Mouse (Mus musculus): ENCODE measurements around the gene Ass1.
A peak's percentile ranks its signal among the peaks of the same experiment; 100 is the strongest.

The Ass1 gene

DNA sequence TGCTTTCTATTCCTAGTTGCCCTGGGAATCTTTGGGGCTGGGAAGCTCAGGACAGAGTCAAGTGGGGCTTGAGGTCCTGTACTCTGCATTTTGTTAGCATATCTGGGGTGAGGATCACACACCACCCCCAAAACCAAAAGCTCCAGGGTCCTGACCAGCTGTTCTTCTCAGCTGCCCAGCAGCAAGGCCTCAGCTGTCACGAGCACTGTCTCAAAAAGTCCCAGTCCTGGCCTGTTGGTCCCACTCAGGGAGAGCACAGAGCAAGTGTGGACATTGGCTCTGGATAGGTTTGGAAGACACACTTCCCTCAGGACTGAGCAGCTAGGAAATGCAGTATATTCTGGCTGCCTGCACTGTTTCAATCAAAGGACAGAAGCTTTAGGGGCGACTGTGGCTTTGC is 20.5 kb downstream of the Ass1 start:
- no peak for DNase-seq

DNA sequence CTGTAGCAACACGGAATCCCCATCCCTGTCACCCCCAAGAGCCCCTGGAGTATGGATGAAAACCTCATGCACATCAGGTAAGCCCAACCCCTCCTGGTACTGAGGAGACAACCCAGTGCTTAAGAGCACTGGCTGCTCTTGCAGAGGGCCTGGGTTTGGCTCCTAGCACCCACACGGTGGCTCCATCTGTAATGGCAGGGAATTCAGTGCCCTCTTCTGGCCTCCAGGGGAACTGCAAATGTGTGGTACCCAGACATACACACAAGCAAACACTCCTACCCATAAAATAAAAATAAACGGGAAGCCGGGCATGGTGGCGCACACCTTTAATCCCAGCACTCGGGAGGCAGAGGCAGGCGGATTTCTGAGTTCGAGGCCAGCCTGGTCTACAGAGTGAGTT is 22.3 kb downstream of the Ass1 start:
- no peak for DNase-seq

DNA sequence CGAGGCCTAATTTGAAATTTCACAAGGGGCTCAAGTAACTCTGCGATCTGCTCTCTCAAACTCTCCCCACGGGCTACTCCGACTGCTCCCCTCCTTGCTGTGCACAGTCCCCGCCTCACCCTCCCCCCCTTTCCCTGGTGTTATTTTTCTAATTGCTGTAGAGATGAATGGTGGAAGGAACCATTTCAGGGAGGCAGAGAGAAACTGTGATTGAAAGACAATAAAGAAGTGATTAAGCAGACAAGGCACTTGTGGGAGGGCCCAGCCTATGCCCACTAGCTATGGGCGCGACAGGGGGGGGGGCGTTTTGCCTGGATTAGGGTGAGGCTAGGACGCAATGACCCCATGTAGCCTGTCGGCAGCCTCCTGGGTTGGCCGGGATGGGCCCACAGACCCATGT is 23.2 kb downstream of the Ass1 start:
- no peak for DNase-seq

DNA sequence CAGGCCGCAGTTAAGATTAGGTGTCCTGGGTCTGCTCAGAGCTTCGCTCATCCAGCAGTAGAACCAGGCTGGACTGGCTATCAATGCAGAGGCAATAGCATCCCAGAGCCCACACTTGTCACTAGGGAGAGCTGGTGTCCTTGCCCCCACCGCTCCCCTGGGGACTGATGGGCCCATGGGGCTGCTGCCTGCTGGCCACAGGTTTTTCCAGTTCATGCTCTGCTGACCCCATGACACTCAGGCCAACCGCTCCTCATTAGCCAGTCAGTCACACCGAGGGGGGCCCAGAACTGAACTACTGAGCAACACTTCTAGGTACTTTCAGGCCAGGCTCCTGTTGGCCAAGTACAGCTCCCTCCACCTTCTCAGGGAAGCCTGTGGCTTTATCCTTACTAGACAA is 24.3 kb downstream of the Ass1 start:
- DNase-seq: peak; percentile 37 to 60

DNA sequence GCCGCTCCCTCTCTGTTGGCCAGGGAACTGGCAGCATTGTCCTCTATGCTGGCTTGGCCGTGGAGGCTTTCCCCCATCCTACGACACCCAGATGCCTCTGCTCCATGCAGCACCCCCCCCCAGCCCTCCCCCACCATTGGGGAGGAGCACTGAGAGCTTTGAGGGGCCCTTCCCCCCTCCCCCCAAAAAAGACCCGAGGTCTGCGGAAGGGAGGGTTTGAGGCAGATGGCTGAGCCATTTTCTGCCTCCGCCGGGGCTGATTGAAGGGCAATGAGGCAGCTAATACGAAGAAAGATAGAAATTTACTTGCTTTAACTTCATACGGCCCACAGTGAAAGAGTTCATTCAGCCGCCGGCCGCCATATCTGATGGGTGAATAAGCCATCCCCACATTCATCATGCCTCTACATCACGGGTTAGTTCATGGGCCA is 25.1 kb downstream of the Ass1 start:
- no peak for DNase-seq

DNA sequence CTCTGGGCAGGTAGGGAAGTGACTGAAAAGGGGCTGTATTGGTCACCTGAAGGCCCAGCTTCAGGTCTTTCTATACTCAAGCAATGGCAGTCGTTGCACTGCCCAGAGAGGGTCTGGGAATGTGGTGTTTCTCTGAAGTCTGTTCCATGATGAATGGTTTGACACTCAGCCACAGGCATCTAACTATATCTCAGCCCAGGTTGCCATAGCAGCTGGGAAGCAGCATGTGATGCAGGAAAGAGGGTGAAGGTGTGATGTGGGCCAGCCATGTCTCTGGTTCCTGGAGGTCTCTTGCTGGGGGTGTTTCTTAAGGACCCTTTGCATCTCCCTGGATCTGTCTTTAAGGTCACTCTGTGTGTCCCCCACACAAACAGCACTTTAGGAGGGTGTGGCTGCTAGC is 26.1 kb downstream of the Ass1 start:
- DNase-seq: no peak

DNA sequence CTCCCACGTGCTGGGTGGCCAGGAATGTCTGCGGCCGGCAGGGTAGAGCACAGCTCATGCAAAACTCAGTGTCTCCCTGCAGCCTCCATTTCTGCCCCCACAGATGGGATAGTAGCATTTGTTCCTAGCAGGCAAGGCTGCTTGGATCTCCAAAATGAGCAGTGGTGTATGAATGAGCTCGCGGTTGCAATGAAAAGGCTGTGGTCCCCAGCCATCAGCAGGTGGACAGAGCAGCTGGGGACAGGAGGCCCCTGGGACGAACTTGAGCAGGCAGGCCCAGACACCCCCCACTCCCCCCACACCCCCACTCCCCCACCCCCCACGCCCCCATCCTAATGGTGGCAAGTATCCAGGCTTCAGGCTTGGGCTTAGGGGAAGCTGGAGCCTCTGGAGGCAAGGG is 27.1 kb downstream of the Ass1 start:
- DNase-seq: no peak

DNA sequence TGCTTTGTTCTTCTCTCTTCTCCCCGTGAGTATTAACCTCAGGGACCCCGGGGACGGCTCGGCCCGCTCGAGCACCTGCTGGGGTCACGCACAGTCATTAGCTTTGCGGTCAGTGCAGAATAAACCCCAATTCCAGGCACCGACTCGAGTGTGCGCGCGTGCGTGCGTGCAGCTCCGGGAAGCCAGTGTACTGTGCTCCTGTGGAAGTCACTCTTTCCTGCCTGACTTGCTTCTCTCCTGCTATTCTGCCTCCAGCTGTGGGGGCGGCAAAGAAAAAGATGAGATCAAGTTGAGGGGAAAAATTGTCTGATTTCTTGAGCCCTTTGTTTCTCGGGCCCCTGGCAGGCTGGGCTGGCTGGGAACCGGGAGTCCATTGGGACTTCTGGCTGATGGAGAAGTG is 27.6 kb downstream of the Ass1 start:
- DNase-seq: no peak

DNA sequence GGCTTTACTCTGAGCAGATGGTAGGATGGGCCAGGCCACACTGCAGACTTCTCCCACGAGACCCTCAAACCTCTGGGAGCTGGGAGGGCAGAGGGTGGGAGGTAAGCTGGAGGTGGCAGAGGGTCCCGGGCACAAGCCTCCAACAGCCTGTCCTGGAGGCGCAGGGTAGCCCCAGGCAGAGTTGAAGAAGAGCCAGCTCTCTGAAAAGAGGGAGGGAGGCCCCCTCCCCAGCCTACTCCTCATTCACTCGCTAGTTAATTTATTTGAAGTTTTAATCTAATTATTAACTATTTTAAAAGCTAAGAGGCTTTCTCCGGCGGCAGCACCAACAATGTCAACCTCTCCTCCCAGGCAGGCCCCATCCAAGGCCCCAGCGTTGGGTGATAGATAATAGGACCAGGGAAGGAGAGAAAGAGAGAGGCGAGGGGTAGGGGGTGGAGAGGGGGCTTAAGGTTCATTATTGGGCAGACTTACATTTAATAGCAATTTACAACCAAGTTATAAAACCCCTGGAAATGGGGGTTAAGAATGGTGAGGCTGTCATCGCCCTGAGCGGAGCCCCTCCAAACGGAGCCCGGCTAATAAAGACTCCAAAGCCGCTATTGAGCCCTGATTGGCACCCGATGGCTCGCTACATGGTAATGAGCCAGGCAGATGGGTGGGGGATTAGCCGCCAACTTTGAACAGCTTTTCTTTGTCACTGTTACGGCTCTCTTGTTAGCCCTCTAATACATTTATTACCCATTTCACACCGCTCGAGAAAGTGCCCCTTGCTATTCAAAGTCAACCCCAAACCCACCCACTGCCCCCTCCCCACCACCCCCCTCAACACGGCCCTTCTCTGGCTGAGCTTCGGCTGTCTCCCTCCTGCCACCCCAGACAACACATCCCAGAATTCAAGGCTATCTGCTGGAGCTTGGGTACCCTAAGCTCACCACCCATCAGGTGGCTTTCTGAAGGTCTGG is 29.6 kb downstream of the Ass1 start:
- peak in 1 of 2 experiments; percentile 42 for DNase-seq

DNA sequence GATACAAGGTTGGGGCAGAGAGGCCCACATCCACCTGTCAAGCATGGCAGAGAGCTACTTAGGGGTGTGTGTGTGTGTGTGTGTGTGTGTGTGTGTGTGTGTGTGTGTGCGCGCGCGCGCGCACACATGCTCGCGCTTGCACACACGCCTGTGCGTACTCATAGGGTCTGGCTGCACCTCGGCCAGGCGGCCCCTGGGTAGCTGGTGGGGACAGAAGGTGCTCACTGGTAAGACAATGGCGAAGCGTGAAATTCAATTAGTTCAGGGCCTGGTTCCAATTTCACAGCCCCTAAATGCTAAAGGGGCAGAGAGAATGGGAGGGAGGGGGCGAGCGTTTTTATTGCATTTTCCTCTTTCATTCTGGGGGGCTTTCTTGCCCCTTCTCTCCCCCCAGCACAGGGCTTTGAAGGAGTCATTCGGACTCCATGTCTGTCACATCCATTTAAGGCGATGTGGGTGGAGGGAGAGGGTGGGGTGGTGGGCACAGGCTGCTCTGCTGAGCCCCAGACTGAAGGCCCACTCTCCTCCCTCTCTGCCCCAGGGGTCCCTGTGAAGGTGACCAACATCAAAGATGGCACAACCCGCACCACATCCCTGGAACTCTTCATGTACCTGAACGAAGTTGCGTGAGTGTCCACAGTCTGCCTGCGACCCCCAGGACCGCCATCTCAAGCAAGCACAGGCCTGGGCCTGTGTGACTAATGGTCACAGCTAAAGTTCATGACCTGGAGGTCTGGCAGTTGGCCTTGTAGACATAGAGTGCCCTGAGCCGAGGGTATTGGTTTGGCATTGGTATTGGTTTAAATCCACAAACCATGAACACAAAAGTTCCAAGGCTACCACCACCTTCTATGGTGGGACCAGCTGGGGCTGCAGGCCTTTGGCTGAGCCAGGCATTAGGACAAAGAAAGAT is 30.5 kb downstream of the Ass1 start:
- DNase-seq: no peak

DNA sequence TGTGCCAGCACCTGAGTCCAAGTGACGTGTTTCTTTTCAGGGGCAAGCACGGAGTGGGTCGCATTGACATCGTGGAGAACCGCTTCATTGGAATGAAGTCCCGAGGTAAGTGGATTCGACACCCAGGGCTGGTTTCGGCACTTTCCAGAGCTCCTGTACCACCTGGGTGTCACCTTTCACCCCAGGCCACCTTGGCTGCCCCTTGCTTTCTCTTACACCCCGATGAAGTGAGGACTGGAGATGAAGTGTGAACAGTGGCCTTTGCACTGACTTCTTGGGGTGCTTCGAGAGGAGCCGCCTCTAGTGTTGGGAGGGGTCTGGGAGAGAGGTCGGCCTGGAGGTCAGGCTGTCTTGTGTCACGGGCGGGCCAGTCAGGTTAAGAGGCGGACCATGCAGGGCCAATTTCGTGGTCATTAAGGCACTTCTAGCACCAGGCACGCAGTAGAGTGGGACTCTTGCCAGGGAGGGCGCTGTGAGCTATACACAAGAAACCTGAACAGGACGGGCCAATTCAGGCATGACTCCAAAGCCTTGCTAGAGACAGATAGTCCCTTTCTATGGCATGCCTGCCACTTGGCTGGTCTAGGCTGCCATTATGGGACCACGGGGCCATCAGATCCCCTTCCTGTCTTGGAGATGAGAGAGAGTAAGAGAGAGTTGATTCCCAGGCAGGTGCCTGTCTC is 31.6 kb downstream of the Ass1 start:
- peak; percentile 70 to 73 for DNase-seq

DNA sequence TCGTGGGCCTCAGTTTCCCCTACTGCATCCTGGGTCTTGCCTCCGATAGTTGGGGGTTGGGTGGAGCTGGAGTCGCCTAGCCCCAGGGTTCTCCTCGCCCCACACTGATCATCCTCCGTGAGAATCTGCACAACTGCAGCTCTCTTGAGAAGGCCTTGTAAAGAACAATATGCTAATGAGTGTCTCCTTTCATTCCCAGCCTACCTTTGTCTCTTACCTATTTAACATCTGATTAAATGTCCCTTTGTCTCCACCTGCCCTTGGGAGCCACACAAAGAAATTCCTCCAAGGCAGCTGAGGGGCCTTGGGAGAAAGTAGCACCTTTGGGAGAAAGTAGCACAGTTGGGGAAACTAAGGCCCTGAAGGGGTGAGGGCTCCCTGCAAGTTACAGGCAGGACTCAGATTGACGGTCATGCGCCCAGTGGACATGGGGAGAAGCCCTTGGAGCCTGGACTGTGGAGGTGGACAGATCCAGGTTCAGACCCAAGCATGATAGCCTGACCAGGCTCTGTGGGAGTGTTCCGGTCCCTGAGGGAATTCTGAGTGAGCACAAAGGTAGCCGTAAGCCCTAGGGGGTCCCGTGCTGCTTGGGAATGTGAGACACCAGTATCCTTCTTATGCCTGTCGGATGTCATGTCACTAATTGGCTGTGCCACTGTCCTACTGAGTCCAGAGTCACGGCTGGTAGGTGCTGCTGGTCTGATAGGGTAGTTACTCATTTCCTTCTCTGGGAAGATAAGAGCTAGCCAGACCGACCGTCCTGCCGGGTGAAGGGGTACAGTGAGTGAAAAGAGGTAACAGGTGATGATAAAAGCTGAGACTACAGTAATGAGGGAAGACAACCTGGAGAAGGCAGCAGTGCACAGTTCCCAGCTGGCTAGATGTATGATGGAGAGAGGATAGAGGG is 32.9 kb downstream of the Ass1 start:
- DNase-seq: no peak

DNA sequence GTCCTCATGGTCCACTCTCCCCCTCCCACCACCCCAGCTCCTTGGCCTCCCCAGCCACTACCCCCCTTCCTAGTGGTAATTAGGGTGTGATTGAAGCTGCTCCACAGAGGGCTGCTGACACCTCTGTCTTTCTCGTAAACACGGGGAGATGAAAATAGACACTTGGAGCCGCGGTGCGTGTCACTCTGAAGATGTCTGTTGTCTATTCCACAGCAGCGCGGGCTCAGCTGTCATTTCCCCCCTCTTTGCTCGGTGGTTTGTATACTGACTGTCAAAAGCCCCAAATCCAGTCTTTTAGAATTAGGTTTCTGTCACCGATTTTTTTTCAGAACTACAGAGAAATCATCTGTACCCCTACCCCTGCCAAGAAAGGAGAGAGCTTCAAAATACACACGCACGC is 35.5 kb downstream of the Ass1 start:
- no peak for DNase-seq

DNA sequence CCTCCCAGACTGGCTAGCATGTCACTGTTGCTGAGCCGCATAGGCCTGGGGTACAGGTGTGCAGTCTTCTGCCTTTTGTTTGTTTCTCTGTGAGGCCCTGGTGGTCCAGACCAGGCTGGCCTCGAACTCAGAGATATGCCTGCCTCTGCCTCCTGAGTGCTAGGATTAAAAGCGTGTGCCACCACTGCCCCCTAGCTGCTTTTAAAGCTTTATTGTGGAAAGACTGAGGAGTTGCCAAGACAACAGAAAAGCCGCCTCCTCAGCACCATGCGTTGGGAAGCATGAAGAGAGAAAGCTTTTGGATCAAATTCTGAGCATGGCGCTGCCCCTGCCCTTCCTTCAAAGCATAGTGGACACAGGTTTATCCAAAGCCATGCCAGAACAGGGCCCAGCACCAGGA is 38.8 kb downstream of the Ass1 start:
- DNase-seq: no peak

DNA sequence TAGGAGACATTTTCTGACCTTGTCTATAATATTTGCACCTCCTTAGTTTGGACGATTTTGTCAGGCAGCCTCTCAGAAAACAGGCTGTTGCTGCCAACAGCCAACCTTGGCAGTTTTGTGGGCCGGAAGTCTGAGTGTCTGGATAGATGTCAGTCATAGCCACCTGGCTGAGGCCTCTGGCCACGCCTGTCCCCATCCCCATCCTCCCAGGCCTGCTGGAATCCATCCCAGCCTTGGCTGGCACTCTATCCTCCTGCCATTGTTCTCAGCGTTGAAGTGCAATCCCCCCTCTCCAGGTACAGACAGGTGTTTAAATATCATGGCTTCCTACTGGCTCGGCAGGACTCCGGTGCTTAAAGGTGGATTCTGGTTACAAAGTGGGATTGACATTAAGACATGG is 41.3 kb downstream of the Ass1 start:
- peak in 1 of 2 experiments; percentile 10 for DNase-seq

DNA sequence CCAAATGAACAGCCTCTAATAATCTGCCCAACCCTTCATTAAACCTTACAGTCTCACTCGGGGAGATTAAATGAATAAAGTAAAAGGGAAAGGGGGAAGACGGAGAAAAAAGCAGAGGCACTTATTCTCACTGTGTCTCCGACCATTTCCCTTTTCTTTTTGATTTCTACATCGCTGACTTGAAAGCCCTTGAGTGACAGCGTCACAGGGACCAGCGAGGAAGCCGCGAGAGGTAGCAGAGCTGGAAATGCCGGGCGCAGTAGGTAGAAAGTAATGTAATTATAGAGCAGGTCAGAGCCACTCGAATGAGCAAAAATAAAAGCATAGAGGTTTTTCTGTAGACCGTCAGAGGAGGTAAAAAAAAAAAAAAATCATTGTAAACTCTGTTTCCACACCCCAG is 46.5 kb downstream of the Ass1 start:
- DNase-seq: no peak

DNA sequence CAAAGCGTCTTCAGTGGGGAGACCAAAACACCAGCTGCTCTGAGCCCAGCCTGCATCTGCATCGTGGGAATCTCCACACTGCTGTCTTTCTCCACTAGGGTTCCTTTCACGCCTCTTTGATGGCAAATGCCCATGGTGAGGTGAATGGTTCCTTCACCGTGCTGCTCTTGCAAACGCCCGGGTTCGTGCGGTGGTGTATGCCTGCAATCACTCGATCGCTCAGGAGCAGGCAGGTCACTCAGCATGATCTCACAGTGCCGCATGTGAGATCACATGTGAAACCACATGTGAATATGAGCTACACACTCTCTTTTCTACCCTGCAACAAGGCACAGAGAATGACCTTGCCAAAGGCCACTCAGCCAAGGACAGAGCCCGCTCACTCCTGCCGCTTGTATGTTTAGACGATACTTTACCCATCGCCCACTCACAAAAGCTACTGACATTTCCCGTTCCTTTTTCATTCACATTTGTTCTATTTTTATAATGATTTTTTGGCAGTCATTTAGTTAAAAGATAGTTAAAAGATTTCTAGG is 51.9 kb downstream of the Ass1 start:
- DNase-seq: peak in 1 of 2 experiments; percentile 35

DNA sequence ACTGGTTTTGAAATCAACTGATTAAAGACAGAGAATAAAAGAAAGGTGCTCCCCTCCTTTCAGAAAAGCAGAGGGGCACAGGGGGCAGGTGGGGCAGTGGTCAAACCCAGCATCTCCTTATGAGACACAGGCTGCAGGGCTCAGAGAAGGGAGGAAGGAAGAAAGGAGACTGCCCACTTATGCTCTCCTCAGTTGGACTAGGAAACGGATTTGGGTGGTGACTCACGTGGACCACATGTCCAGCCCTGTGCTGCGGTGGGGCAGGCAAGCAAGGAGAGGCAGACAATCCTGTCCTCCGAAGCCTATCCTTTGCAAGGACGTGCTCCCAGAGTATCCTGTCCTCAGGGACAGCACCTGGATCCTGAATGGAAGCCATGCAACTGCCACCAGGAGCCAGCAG is 54.6 kb downstream of the Ass1 start:
- DNase-seq: no peak

DNA sequence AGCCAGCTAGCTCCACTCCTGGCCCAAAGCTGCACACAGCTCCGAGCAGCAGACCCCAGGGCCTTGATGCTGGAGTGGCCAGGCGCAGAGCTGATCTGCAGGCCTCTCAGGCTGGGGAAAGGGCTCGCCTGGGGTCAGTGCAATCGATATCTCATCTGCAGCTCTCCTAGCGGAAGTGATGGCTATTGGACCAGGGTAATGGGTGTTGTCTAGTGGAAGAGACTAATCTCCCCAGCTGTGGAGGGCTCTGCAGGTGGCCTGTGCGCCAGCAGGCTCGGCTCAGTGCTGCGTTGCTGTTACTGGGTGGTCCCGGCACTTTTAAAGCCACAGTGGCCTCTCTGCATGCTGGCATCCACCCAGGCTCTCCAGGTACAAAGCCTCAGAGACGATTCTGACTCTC is 55.8 kb downstream of the Ass1 start:
- no peak for DNase-seq

DNA sequence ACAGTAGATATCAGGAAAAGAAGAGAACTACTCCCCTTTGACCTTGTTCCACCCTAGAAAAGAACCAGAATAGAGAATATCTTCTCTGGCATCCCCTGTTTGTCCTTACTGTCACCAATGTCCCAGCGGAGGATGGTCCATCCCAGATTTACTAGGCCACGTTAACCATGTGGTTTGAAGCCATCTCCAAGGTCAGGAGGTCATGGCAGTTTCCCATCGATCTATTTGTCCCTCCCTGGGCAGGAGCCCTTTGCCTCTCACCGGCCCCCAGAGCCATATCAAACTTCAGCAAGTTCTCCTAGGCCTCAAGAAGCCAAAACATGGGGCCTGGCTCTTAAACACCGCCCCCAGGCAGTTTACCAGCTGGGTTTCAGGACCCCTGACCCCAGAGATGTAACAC is 60.2 kb downstream of the Ass1 start:
- no peak for DNase-seq

DNA sequence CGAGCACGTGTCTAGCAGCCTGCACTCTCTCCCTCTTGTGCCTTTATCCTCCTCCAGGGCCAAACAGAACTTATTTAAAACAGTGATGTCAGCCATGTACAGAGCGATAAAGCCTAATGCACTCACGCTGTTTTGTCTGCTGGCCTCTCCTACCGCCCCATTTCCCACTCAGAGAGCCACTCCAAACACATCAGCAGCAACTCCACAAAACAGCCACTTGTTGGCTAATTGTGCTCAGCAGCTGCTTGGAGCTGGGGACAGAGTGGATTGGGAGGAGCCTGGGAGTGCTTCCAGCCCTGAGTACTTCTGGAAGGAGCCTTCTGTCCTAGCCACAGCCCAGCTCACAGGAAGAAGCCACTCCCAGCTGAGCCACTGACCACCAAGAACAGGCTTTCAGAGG is 67.0 kb downstream of the Ass1 start:
- no peak for DNase-seq

DNA sequence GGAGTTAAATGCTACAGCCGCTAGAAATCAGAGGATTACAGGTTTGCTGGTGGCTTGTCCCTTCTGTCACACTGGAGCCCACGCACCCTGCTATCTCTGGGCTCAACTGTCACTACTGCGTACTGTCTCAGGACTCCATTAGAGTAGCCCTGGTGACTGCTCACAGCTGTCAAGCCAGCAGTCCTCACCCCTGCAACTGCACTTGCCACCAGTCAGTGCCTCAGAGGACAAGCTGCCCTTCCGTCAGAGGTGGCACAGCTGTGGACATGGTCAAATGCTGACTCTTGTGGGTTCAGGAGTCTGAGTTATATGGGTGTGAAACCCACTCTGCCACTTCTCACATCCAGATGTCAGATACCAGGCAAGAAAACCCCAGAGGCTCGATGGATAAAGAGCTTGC is 68.7 kb downstream of the Ass1 start:
- no peak for DNase-seq

All from kidney, postnatal 36 days (tissue).